Mouse (Mus musculus): ENCODE measurements around the gene Ciita. TPM values are rescaled to one million over a fixed set of nuclear protein-coding genes. Genes with fewer than 3 reads are reported as not detected.

Ciita gene
- total and polyA plus RNA-seq, 3 experiments = 39.1 to 69.6 (median 39.8) TPM

- peaks cover 16 to 79% of the 10 kb centered on the region in 2 experiments for H3K36me3 ChIP-seq (replicated peaks in 1 of 2; ENCODE audit: control insufficient read depth in 1 of 2, insufficient read depth in 1 of 2, low read length in 1 of 2)
- peak overlapping the region; percentile 26 for H3K9ac ChIP-seq (ENCODE audit: insufficient read depth, low read depth)
- H3K79me2 ChIP-seq (replicated peaks; ENCODE audit: control insufficient read depth, extremely low read depth, insufficient read depth, poor library complexity, severe bottlenecking) = no peaks in the 10 kb centered on the region
- H3K9me3 ChIP-seq (replicated peaks; ENCODE audit: low read length) = no peaks in the 10 kb centered on the region
- H3K4me2 ChIP-seq (ENCODE audit: insufficient read depth, low read depth, poor library complexity, severe bottlenecking) = peak overlapping the region; percentile 48
- no peaks in the 10 kb centered on the region for H3K27me3 ChIP-seq (replicated peaks)
- peak overlapping the region; percentile 17 to 53 (median 23) for H3K4me3 ChIP-seq (replicated peaks in 1 of 3; ENCODE audit: low read depth in 2 of 3, low read length in 2 of 3, poor library complexity in 1 of 3)
- TF ChIP-seq BHLHE40 (IDR thresholded peaks at IDR 0.05; ENCODE audit: low read depth, low read length) = peak; percentile 66
- TF ChIP-seq CHD1 (IDR thresholded peaks at IDR 0.05; ENCODE audit: low read depth, low read length) = no peak
- TF ChIP-seq MAFK (IDR thresholded peaks at IDR 0.05; ENCODE audit: insufficient replicate concordance, low read length) = no peak
- TF ChIP-seq RAD21 (IDR thresholded peaks at IDR 0.05; ENCODE audit: low read depth, low read length) = no peak; the same call in 1 of the 2 replicates
- TF ChIP-seq POLR2AphosphoS2 (IDR thresholded peaks at IDR 0.05; ENCODE audit: low read depth, low read length) = 0 out of 2 replicates have a peak, but pooled peaks have one; percentile 2
- TF ChIP-seq GABPA (IDR thresholded peaks at IDR 0.05; ENCODE audit: insufficient replicate concordance, low read depth, low read length) = no peak
- no peak for TF ChIP-seq USF1 (IDR thresholded peaks at IDR 0.05; ENCODE audit: low read depth, low read length)
- TF ChIP-seq SIN3A (IDR thresholded peaks at IDR 0.05; ENCODE audit: low read length) = no peak
- no peak for TF ChIP-seq JUND (conservative IDR thresholded peaks at IDR 0.05; ENCODE audit: low read depth, low read length)
- TF ChIP-seq MEF2A (IDR thresholded peaks at IDR 0.05; ENCODE audit: borderline replicate concordance, low read depth, low read length) = peak; percentile 57; the same call in 1 of the 2 replicates
- TF ChIP-seq ZMIZ1 (IDR thresholded peaks at IDR 0.05; ENCODE audit: low read depth, low read length) = no peak
- TF ChIP-seq ELF1 (IDR thresholded peaks at IDR 0.05; ENCODE audit: low read depth, low read length) = no peak
- peak; percentile 39; the same call in 1 of the 2 replicates for TF ChIP-seq POLR2A (IDR thresholded peaks at IDR 0.05; ENCODE audit: low read depth, low read length)
- TF ChIP-seq RCOR1 (conservative IDR thresholded peaks at IDR 0.05; ENCODE audit: low read depth, low read length) = no peak
- peak; percentile 65; the same call in 1 of the 2 replicates for TF ChIP-seq EP300 (IDR thresholded peaks at IDR 0.05; ENCODE audit: low read length)
- no peak for TF ChIP-seq CHD2 (IDR thresholded peaks at IDR 0.05; ENCODE audit: low read length)
- TF ChIP-seq KAT2A (IDR thresholded peaks at IDR 0.05; ENCODE audit: insufficient replicate concordance, low read length) = no peak
- peak; percentile 64 for TF ChIP-seq IRF4 (IDR thresholded peaks at IDR 0.05; ENCODE audit: low read depth, low read length)
- no peak for TF ChIP-seq PAX5 (IDR thresholded peaks at IDR 0.05; ENCODE audit: low read length)
- TF ChIP-seq ZNF384 (IDR thresholded peaks at IDR 0.05; ENCODE audit: low read depth, low read length) = no peak
- TF ChIP-seq USF2 (conservative IDR thresholded peaks at IDR 0.05; ENCODE audit: low read depth, low read length) = no peak
- peak; percentile 76; the same call in 1 of the 2 replicates for TF ChIP-seq ETS1 (conservative IDR thresholded peaks at IDR 0.05; ENCODE audit: low read depth, low read length)
- TF ChIP-seq NRF1 (IDR thresholded peaks at IDR 0.05; ENCODE audit: low read depth, low read length) = no peak
- no peak for TF ChIP-seq HCFC1 (IDR thresholded peaks at IDR 0.05; ENCODE audit: low read depth, low read length)
- peak; percentile 61 for TF ChIP-seq TCF12 (IDR thresholded peaks at IDR 0.05; ENCODE audit: low read depth, low read length)
- TF ChIP-seq NELFE (IDR thresholded peaks at IDR 0.05; ENCODE audit: low read depth, low read length) = no peak
- TF ChIP-seq MAZ (IDR thresholded peaks at IDR 0.05; ENCODE audit: low read depth, low read length) = 0 out of 2 replicates have a peak, but pooled peaks have one; percentile 27
- TF ChIP-seq UBTF (IDR thresholded peaks at IDR 0.05; ENCODE audit: low read depth, low read length) = no peak
- no peak; the same call in 1 of the 2 replicates for TF ChIP-seq SMC3 (IDR thresholded peaks at IDR 0.05; ENCODE audit: low read depth, low read length)
- 0 out of 2 replicates have a peak, but pooled peaks have one; percentile 21 for TF ChIP-seq MYC (IDR thresholded peaks at IDR 0.05; ENCODE audit: low read depth, low read length)
- TF ChIP-seq ZKSCAN1 (IDR thresholded peaks at IDR 0.05; ENCODE audit: borderline replicate concordance, low read depth, low read length) = no peak
- no peak for TF ChIP-seq MAX (IDR thresholded peaks at IDR 0.05; ENCODE audit: low read length)
- TF ChIP-seq JUN (IDR thresholded peaks at IDR 0.05; ENCODE audit: insufficient read depth, low read depth, low read length) = no peak
- TF ChIP-seq MXI1 (IDR thresholded peaks at IDR 0.05; ENCODE audit: low read depth, low read length) = peak; percentile 39; the same call in 1 of the 2 replicates
- TF ChIP-seq E2F4 (IDR thresholded peaks at IDR 0.05; ENCODE audit: insufficient replicate concordance, low read depth, low read length) = no peak
- no peak for TF ChIP-seq TBP (conservative IDR thresholded peaks at IDR 0.05; ENCODE audit: low read depth, low read length)
- TF ChIP-seq CTCF (conservative IDR thresholded peaks at IDR 0.05 in 1 of 2, IDR thresholded peaks at IDR 0.05 in 1 of 2; ENCODE audit: low read depth in 2 of 2, low read length in 2 of 2) = no peak
- H3K27ac ChIP-seq (ENCODE audit: insufficient read depth, low read depth) = peak overlapping the region; percentile 79
- in situ Hi-C loops (cut with MboI; ENCODE audit: low pct_ligation_motif_present, low pct_unique_long_range_greater_than_20kb, low sequenced_read_pairs) (no loop called here), dilution Hi-C loops (cut with MboI; ENCODE audit: extremely low pct_ligation_motif_present, extremely low pct_unique_long_range_greater_than_20kb, low sequenced_read_pairs) (no loop called here)
- DNase-seq (ENCODE audit: extremely low read depth) = peak; percentile 56
- peaks cover 45 to 82% of the 10 kb centered on the region in 2 experiments for H3K4me1 ChIP-seq (ENCODE audit: control insufficient read depth in 1 of 2, insufficient read depth in 2 of 2)
These were observed 18.3 kb downstream of the Ciita start for GRCm38 (mm10) chr16:10498096-10498602.

All from CH12.LX (cell line).